Mouse (Mus musculus) cerebellum, adult 2 months (tissue): ENCODE measurements around the gene Carmil1.

Source experiments
- CTCF ChIP-seq: fragments of 200-500 bp; IDR thresholded peaks from 2 replicates; pipeline ENCODE4 v1.5.1; 2011; ENCODE audit warnings: low read depth, mild to moderate bottlenecking, control low read depth, low read length, moderate library complexity, borderline replicate concordance; ENCODE audit not compliant: insufficient read depth
- POLR2A ChIP-seq: fragments of 200-500 bp; IDR thresholded peaks from 2 replicates; pipeline ENCODE4 v1.6.1; 2011; ENCODE audit warnings: low read length, control low read depth, borderline replicate concordance; ENCODE audit not compliant: insufficient read depth

GRCm38 (mm10) chr13:24297252-24297651, 16.7 kb upstream of the Carmil1 start:
- peak; percentile 80 for TF ChIP-seq CTCF
- TF ChIP-seq POLR2A, result no peak
